Mouse (Mus musculus) thymus, postnatal 0 days (tissue): Measurements from ENCODE around the gene Dynlt1a. TPM values are rescaled to one million over a fixed set of nuclear protein-coding genes. Genes with fewer than 3 reads are reported as not detected.
A peak's percentile ranks its signal among the peaks of the same experiment; 100 is the strongest.
"Not testable (repeated sequence)": the region's sequence is repeated elsewhere in the genome, so short reads cannot be mapped to it uniquely, and the experiment has no call there.

Experiments
- DNase-seq: peaks from one replicate; pipeline ENCODE4 v3.0.0-alpha.2; 2015; ENCODE audit warnings: low spot score
- polyA plus RNA-seq: library from polyadenylated mRNA; unstranded; fragments of >200 nt; fragmentation: Nextera tagmentation; extraction: Ambion mirVana; gene quantifications from 2 replicates; pipeline ENCODE4 v1.2.1, GENCODE M21; 2015

Gene Dynlt1a
- polyA plus RNA-seq, 1 experiment from 2014 or later = 14.1 TPM

GRCm38 (mm10) chr17:6289045-6289444 lies 28.3 kb downstream of the Dynlt1a start:
- not testable (repeated sequence) for DNase-seq

- DNase-seq = not testable (repeated sequence)
Measured at GRCm38 (mm10) chr17:6286169-6286568, 31.1 kb downstream of the Dynlt1a start.

GRCm38 (mm10) chr17:6283137-6283536 lies 34.2 kb downstream of the Dynlt1a start:
- DNase-seq = not testable (repeated sequence)

- DNase-seq = not testable (repeated sequence)
Measured at GRCm38 (mm10) chr17:6280513-6280912, 36.8 kb downstream of the Dynlt1a start.

- not testable (repeated sequence) for DNase-seq
Measured at GRCm38 (mm10) chr17:6279772-6280171, 37.5 kb downstream of the Dynlt1a start.

- not testable (repeated sequence) for DNase-seq
Measured at GRCm38 (mm10) chr17:6279205-6279604, 38.1 kb downstream of the Dynlt1a start.

GRCm38 (mm10) chr17:6274693-6275092 lies 42.6 kb downstream of the Dynlt1a start:
- DNase-seq = not testable (repeated sequence)

- not testable (repeated sequence) for DNase-seq
Measured at GRCm38 (mm10) chr17:6271970-6272369, 45.3 kb downstream of the Dynlt1a start.

GRCm38 (mm10) chr17:6270840-6271239 lies 46.5 kb downstream of the Dynlt1a start:
- DNase-seq = peak; percentile 4

GRCm38 (mm10) chr17:6269876-6270831 lies 47.1 kb downstream of the Dynlt1a start:
- DNase-seq = peak; percentile 11

- not testable (repeated sequence) for DNase-seq
Measured at GRCm38 (mm10) chr17:6257070-6257456, 60.2 kb downstream of the Dynlt1a start.

GRCm38 (mm10) chr17:6256400-6257069 lies 60.8 kb downstream of the Dynlt1a start, which contains the start of gene Tmem181a:
Tmem181a (plus strand) TSS chr17:6256860.
- not testable (repeated sequence) for DNase-seq

Other genes with a start within 250 kb of the Dynlt1a start
- gene Serac1, start 237.8 kb downstream of the Dynlt1a start, polyA plus RNA-seq = 2.5 and 2.9 TPM in 2 replicates
- 177 and 185 TPM in 2 replicates for gene Gtf2h5, start 237.7 kb downstream of the Dynlt1a start, polyA plus RNA-seq
- 40.8 and 46.4 TPM in 2 replicates for gene Tulp4, start 211.1 kb downstream of the Dynlt1a start, polyA plus RNA-seq
- 12.1 and 12.2 TPM in 2 replicates for gene Tmem181a, start 60.6 kb downstream of the Dynlt1a start, polyA plus RNA-seq
- gene Dynlt1b, start 112.6 kb upstream of the Dynlt1a start, polyA plus RNA-seq = 921 and 944 TPM in 2 replicates